Mouse (Mus musculus) heart, embryonic 14.5 days (tissue): ENCODE data around the gene Ltc4s. TPM values are rescaled to one million over a fixed set of nuclear protein-coding genes. Genes with fewer than 3 reads are reported as not detected.

Source experiments
- ATAC-seq: fragments of 200-750 bp; cut with Nextera tagmentation; 2 replicates; pipeline ENCODE4 v1.8.0; 2017; ENCODE audit warnings: low read depth, moderate TSS enrichment; ENCODE audit not compliant: insufficient number of reproducible peaks, insufficient read depth, low FRiP score
- H3K27ac ChIP-seq, 2 experiments: fragments of 200-500 bp in 1 of 2; fragments of 300-500 bp in 1 of 2; sonication (generic) in 1 of 2; replicated peaks in 1 of 2; 2 replicates each; pipeline ENCODE4 v1.5.1; 2012 to 2014; ENCODE audit warnings: low read depth in 2 of 2, low read length in 2 of 2, control low read depth in 1 of 2, mild to moderate bottlenecking in 1 of 2, mixed read lengths in 1 of 2; ENCODE audit not compliant: control insufficient read depth in 1 of 2, insufficient read depth in 1 of 2
- H3K27me3 ChIP-seq: fragments of 300-500 bp; sonication (generic); 2 replicates; pipeline ENCODE4 v1.6.1; 2014; ENCODE audit warnings: mild to moderate bottlenecking, low read length, control low read depth; ENCODE audit not compliant: control insufficient read depth, insufficient read depth
- H3K36me3 ChIP-seq: fragments of 300-500 bp; sonication (generic); 2 replicates; pipeline ENCODE4 v1.6.1; 2014; ENCODE audit warnings: mild to moderate bottlenecking, control low read depth, low read length, mixed read lengths; ENCODE audit not compliant: control insufficient read depth, insufficient read depth
- H3K4me1 ChIP-seq, 2 experiments: fragments of 200-500 bp in 1 of 2; fragments of 300-500 bp in 1 of 2; sonication (generic) in 1 of 2; 2 replicates each; pipeline ENCODE4 v1.6.1; 2012 to 2014; ENCODE audit warnings: low read length in 2 of 2, control low read depth in 1 of 2, mixed read lengths in 1 of 2; ENCODE audit not compliant: control insufficient read depth in 2 of 2, insufficient read depth in 2 of 2
- H3K4me2 ChIP-seq: fragments of 300-500 bp; sonication (generic); 2 replicates; pipeline ENCODE4 v1.6.1; 2014; ENCODE audit warnings: mild to moderate bottlenecking, low read length
- H3K4me3 ChIP-seq, 2 experiments: fragments of 200-500 bp in 1 of 2; fragments of 300-500 bp in 1 of 2; sonication (generic) in 1 of 2; 2 replicates each; pipeline ENCODE4 v1.5.1; 2012 to 2014; ENCODE audit warnings: low read length in 2 of 2, mild to moderate bottlenecking in 2 of 2, control low read depth in 1 of 2, low read depth in 1 of 2, moderate library complexity in 1 of 2; ENCODE audit not compliant: control insufficient read depth in 1 of 2, insufficient read depth in 1 of 2
- H3K9ac ChIP-seq: fragments of 300-500 bp; sonication (generic); 2 replicates; pipeline ENCODE4 v1.6.1; 2014; ENCODE audit warnings: mild to moderate bottlenecking, low read length
- H3K9me3 ChIP-seq: fragments of 300-500 bp; sonication (generic); 2 replicates; pipeline ENCODE4 v1.6.1; 2016; ENCODE audit warnings: low read length, control low read depth; ENCODE audit not compliant: control insufficient read depth
- WGBS: fragments of 180-500 bp; shearing (Covaris S2); extraction: QIAGEN DNeasy Blood & Tissue Kit; methylation state at CpG from one replicate; pipeline ENCODE4 v1.1.7; 2014; 5-methylcytosine and 5-hydroxymethylcytosine counted together
- polyA plus RNA-seq: library from polyadenylated mRNA; unstranded; fragments of >200 nt; fragmentation: Nextera tagmentation; extraction: Ambion mirVana; gene quantifications from 2 replicates; pipeline ENCODE4 v1.2.1, GENCODE M21; 2014

Ltc4s gene
- polyA plus RNA-seq, 1 experiment from 2014 or later: 1.9 TPM

- Histone ChIP-seq H3K27ac (no peak overlapping the region), H3K27me3 (no peaks in the 10 kb centered on the region), H3K9me3 (no peaks in the 10 kb centered on the region), H3K4me2 (no peak overlapping the region), H3K9ac (no peak overlapping the region), H3K4me3 (no peak overlapping the region), H3K4me1 (peaks cover 5 to 16% of the 10 kb centered on the region in 2 experiments), H3K36me3 (peaks cover 54% of the 10 kb centered on the region)
- ATAC-seq: no peak
- WGBS: 96% methylated on average over 14 of the region's 14 CpGs
Observed at GRCm38 (mm10) chr11:50207344-50207743, 31.1 kb downstream of the Ltc4s start.

GRCm38 (mm10) chr11:50206037-50206436 lies 32.4 kb downstream of the Ltc4s start:
- WGBS: 87% methylated on average over 2 of the region's 2 CpGs
- no peak overlapping the region for H3K27ac ChIP-seq
- peaks cover 67% of the 10 kb centered on the region for H3K36me3 ChIP-seq
- H3K27me3 ChIP-seq: no peaks in the 10 kb centered on the region
- no peaks in the 10 kb centered on the region for H3K9me3 ChIP-seq
- ATAC-seq: no peak
- H3K4me1 ChIP-seq: peaks cover 2 to 8% of the 10 kb centered on the region in 2 experiments; a peak in 3 of 4 replicates
- H3K4me2 ChIP-seq: no peak overlapping the region
- H3K4me3 ChIP-seq: no peak overlapping the region
- H3K9ac ChIP-seq: no peak overlapping the region

GRCm38 (mm10) chr11:50205434-50205833 lies 33.0 kb downstream of the Ltc4s start:
- Histone ChIP-seq H3K9me3 (no peaks in the 10 kb centered on the region), H3K36me3 (peaks cover 73% of the 10 kb centered on the region), H3K9ac (no peak overlapping the region), H3K4me2 (no peak overlapping the region), H3K27me3 (no peaks in the 10 kb centered on the region), H3K4me1 (peaks cover 0 to 7% of the 10 kb centered on the region in 2 experiments; a peak in 2 of 4 replicates), H3K4me3 (no peak overlapping the region), H3K27ac (no peak overlapping the region)
- 72% methylated on average over 3 of the region's 3 CpGs for WGBS
- ATAC-seq: no peak

GRCm38 (mm10) chr11:50203302-50203827 lies 35.1 kb downstream of the Ltc4s start:
- Histone ChIP-seq H3K4me1 (no peaks in the 10 kb centered on the region), H3K36me3 (peaks cover 93% of the 10 kb centered on the region), H3K9ac (no peak overlapping the region), H3K9me3 (no peaks in the 10 kb centered on the region), H3K27ac (no peak overlapping the region), H3K27me3 (no peaks in the 10 kb centered on the region), H3K4me2 (no peak overlapping the region), H3K4me3 (no peak overlapping the region)
- WGBS: 90% methylated on average over 9 of the region's 9 CpGs
- ATAC-seq: no peak

GRCm38 (mm10) chr11:50201590-50201989 lies 36.8 kb downstream of the Ltc4s start:
- no peak overlapping the region for H3K4me2 ChIP-seq
- no peak overlapping the region for H3K4me3 ChIP-seq
- no peaks in the 10 kb centered on the region for H3K27me3 ChIP-seq
- ATAC-seq: no peak
- 90% methylated on average over 3 of the region's 3 CpGs for WGBS
- H3K36me3 ChIP-seq: peaks cover 93% of the 10 kb centered on the region
- no peaks in the 10 kb centered on the region for H3K9me3 ChIP-seq
- H3K4me1 ChIP-seq: no peaks in the 10 kb centered on the region
- H3K9ac ChIP-seq: no peak overlapping the region
- no peak overlapping the region for H3K27ac ChIP-seq

GRCm38 (mm10) chr11:50200613-50201012 lies 37.8 kb downstream of the Ltc4s start:
- no peak overlapping the region for H3K27ac ChIP-seq
- no peaks in the 10 kb centered on the region for H3K9me3 ChIP-seq
- H3K4me1 ChIP-seq: no peaks in the 10 kb centered on the region
- no peak for ATAC-seq
- WGBS: 81% methylated on average over 8 of the region's 8 CpGs
- no peaks in the 10 kb centered on the region for H3K27me3 ChIP-seq
- no peak overlapping the region for H3K4me3 ChIP-seq
- H3K4me2 ChIP-seq: no peak overlapping the region
- H3K36me3 ChIP-seq: peaks cover 83% of the 10 kb centered on the region
- H3K9ac ChIP-seq: no peak overlapping the region

GRCm38 (mm10) chr11:50198916-50199315 lies 39.5 kb downstream of the Ltc4s start:
- no peaks in the 10 kb centered on the region for H3K4me1 ChIP-seq
- H3K27me3 ChIP-seq: no peaks in the 10 kb centered on the region
- H3K9ac ChIP-seq: no peak overlapping the region
- no peaks in the 10 kb centered on the region for H3K9me3 ChIP-seq
- no peak overlapping the region for H3K4me2 ChIP-seq
- H3K36me3 ChIP-seq: peaks cover 66% of the 10 kb centered on the region
- ATAC-seq: no peak
- WGBS: 87% methylated on average over 2 of the region's 2 CpGs
- no peak overlapping the region for H3K4me3 ChIP-seq
- H3K27ac ChIP-seq: no peak overlapping the region

GRCm38 (mm10) chr11:50198219-50198846 lies 40.1 kb downstream of the Ltc4s start:
- 84% methylated on average over 3 of the region's 5 CpGs for WGBS
- peaks cover 61% of the 10 kb centered on the region for H3K36me3 ChIP-seq
- no peak overlapping the region for H3K4me2 ChIP-seq
- no peak overlapping the region for H3K27ac ChIP-seq
- H3K4me1 ChIP-seq: no peaks in the 10 kb centered on the region
- no peak for ATAC-seq
- H3K9ac ChIP-seq: no peak overlapping the region
- H3K27me3 ChIP-seq: no peaks in the 10 kb centered on the region
- no peaks in the 10 kb centered on the region for H3K9me3 ChIP-seq
- H3K4me3 ChIP-seq: no peak overlapping the region
